Mouse (Mus musculus): ENCODE data around the gene Aqp7. TPM values are rescaled to one million over a fixed set of nuclear protein-coding genes. Genes with fewer than 3 reads are reported as not detected.

The Aqp7 gene
- total RNA-seq (2014; rRNA removed; ENCODE audit: low replicate concordance) (8.9 and 20.6 TPM in 2 replicates), polyA plus RNA-seq (2015; fragmentation: Nextera tagmentation; extraction: Ambion mirVana) (10.0 and 10.8 TPM in 2 replicates)

DNA sequence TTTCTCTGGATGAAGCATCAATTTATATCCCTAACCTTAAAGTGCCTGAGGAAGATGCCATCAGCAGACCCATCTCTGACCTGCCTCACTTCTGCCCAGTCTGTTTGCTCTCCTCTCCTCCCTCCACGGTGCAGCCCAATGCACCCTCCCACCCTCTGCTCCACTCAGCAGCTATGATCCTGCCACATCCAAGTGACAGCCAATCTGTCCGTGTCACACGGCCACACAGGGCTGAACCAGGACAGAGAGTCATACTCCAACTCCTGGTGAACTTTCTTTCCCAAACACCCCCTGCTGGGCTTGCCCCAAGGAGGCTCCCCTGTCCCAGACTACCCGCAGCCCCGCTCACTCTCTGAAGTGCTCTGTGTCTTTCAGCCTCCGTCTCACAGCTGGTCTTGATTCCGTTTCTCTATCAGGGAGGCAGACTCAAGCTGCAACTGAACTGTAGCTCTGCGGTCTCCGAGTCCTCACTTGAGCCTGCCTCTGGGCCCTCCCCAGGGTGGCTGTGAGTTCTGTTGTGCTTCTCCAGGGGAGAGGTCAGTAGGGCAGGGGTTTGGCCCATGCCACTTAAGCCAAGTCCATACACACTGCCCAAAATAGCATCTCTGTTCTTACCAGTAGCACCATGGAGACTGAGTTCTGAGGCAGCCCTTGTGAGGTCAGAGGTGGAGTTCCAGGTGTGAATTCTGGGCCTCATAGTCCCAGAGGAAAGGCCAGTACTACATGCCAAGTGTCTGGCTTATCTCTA lies at the start of gene Aqp7:
Aqp7 (minus strand) TSS at position 616 of the 748 bp plus-strand sequence.
- no peaks in the 10 kb centered on the region for H3K27me3 ChIP-seq (ENCODE audit: control insufficient read depth, insufficient read depth, low read length)
- ATAC-seq (ENCODE audit: insufficient read depth, low read depth): peak; percentile 74
- peak within 1 kb of the TSS; percentile 18 for H3K4me2 ChIP-seq (ENCODE audit: low read depth, low read length)
- H3K9me3 ChIP-seq (replicated peaks; ENCODE audit: control insufficient read depth, low read length): no peaks in the 10 kb centered on the region
- peaks cover 11% of the 10 kb centered on the region; the same call in 1 of the 2 replicates for H3K4me1 ChIP-seq (ENCODE audit: control insufficient read depth, insufficient read depth)
- TF ChIP-seq CTCF (IDR thresholded peaks at IDR 0.05; ENCODE audit: low read depth): no peak
- TF ChIP-seq EP300 (IDR thresholded peaks at IDR 0.05; ENCODE audit: low read depth): no peak
- no peak within 1 kb of the TSS for H3K9ac ChIP-seq (replicated peaks; ENCODE audit: low read depth, low read length)
- peak within 1 kb of the TSS; percentile 62 for H3K27ac ChIP-seq (ENCODE audit: low read depth)
- peak within 1 kb of the TSS; percentile 9; the same call in 1 of the 2 replicates for H3K4me3 ChIP-seq (ENCODE audit: low read depth, low read length)
- WGBS: 30% methylated on average over 9 of the region's 9 CpGs
- no peaks in the 10 kb centered on the region for H3K36me3 ChIP-seq (replicated peaks; ENCODE audit: control insufficient read depth, insufficient read depth, low read length)
- DNase-seq (ENCODE audit: low spot score): no peak

DNA sequence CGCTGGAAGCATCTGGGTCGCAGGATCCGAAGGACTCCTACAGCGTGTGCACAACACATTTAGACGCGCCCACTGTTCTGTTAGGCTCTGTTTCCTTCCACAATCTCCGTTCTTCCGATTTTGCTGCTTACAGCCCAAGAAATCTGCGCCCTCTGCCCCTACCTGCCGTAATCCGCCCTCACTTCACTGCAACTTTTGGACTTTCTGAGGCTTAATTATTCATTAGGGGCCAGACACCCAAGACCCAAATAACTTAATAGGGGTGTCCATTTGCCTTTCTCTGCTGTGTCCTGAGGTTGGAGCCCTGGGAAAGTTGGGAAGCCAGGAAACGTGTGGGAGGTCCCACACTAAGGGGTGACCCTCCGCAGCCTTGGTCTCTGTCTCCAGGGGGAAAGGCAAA lies 49.4 kb upstream of the Aqp7 start:
- Histone ChIP-seq H3K27me3 (ENCODE audit: control insufficient read depth, insufficient read depth, low read length) (peaks cover 27% of the 10 kb centered on the region), H3K36me3 (replicated peaks; ENCODE audit: control insufficient read depth, insufficient read depth, low read length) (no peaks in the 10 kb centered on the region), H3K27ac (ENCODE audit: low read depth) (no peak overlapping the region), H3K4me2 (ENCODE audit: low read depth, low read length) (peak overlapping the region; percentile 69), H3K9ac (replicated peaks; ENCODE audit: low read depth, low read length) (0 out of 2 replicates have a peak overlapping the region, but pooled peaks have one; percentile 18), H3K9me3 (replicated peaks; ENCODE audit: control insufficient read depth, low read length) (no peaks in the 10 kb centered on the region), H3K4me1 (ENCODE audit: control insufficient read depth, insufficient read depth) (peaks cover 23% of the 10 kb centered on the region), H3K4me3 (ENCODE audit: low read depth, low read length) (no peak overlapping the region)
- TF ChIP-seq EP300 (IDR thresholded peaks at IDR 0.05; ENCODE audit: low read depth) (no peak), CTCF (IDR thresholded peaks at IDR 0.05; ENCODE audit: low read depth) (no peak)
- 78% methylated on average over 13 of the region's 13 CpGs for WGBS
- DNase-seq (ENCODE audit: low spot score): no peak
- ATAC-seq (ENCODE audit: insufficient read depth, low read depth): no peak

DNA sequence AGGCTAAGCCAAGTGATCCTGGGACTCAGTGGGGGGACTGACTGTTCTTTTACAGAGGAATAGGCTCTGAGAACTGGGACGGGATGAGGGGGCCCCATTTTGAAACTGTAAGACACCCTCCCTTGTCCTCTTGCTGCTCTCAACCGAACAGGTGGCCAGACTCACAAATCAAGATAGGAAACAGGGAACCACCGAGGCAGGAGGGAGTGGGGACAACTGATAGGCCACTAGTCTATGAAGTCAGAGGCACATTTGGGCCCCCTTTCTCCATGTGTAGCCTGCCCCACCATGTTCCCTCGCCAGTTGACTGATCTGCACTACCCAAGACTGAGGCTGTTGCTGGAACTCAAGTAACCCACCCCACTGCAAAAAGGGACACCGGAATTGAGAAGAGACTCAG lies 48.9 kb upstream of the Aqp7 start:
- Histone ChIP-seq H3K9me3 (replicated peaks; ENCODE audit: control insufficient read depth, low read length) (no peaks in the 10 kb centered on the region), H3K4me2 (ENCODE audit: low read depth, low read length) (no peak overlapping the region), H3K9ac (replicated peaks; ENCODE audit: low read depth, low read length) (no peak overlapping the region), H3K4me3 (ENCODE audit: low read depth, low read length) (no peak overlapping the region), H3K36me3 (replicated peaks; ENCODE audit: control insufficient read depth, insufficient read depth, low read length) (no peaks in the 10 kb centered on the region), H3K27me3 (ENCODE audit: control insufficient read depth, insufficient read depth, low read length) (peaks cover 27% of the 10 kb centered on the region), H3K27ac (ENCODE audit: low read depth) (no peak overlapping the region), H3K4me1 (ENCODE audit: control insufficient read depth, insufficient read depth) (peaks cover 23% of the 10 kb centered on the region)
- no peak for ATAC-seq (ENCODE audit: insufficient read depth, low read depth)
- no peak for DNase-seq (ENCODE audit: low spot score)
- WGBS: 82% methylated on average over 5 of the region's 5 CpGs
- TF ChIP-seq EP300 (IDR thresholded peaks at IDR 0.05; ENCODE audit: low read depth) (no peak), CTCF (IDR thresholded peaks at IDR 0.05; ENCODE audit: low read depth) (no peak)

DNA sequence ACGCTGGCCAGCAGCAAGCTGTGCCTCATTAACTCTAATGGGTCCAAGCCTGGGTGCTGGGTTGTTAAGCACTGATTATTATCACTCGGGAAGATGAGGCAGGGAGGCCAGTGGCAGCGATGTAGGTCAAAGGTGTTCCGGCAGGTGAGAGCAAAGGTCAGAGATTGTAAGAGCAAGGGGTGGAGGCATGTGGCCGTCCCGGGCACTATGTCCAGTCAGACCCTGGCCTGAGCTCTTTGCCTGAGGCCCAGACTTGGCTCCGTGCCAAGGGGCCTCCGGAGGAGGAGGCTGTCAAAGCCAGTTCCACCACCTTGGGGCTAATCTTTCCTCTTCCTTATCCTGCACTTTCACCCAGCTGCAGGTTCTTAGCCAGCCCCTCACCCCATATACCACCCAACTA lies 48.2 kb upstream of the Aqp7 start:
- ATAC-seq (ENCODE audit: insufficient read depth, low read depth): no peak
- no peak overlapping the region for H3K27ac ChIP-seq (ENCODE audit: low read depth)
- no peak for TF ChIP-seq EP300 (IDR thresholded peaks at IDR 0.05; ENCODE audit: low read depth)
- no peak for TF ChIP-seq CTCF (IDR thresholded peaks at IDR 0.05; ENCODE audit: low read depth)
- 41% methylated on average over 8 of the region's 8 CpGs for WGBS
- H3K36me3 ChIP-seq (replicated peaks; ENCODE audit: control insufficient read depth, insufficient read depth, low read length): no peaks in the 10 kb centered on the region
- H3K27me3 ChIP-seq (ENCODE audit: control insufficient read depth, insufficient read depth, low read length): peaks cover 27% of the 10 kb centered on the region
- peaks cover 23% of the 10 kb centered on the region for H3K4me1 ChIP-seq (ENCODE audit: control insufficient read depth, insufficient read depth)
- H3K4me2 ChIP-seq (ENCODE audit: low read depth, low read length): no peak overlapping the region
- DNase-seq (ENCODE audit: low spot score): no peak
- H3K9me3 ChIP-seq (replicated peaks; ENCODE audit: control insufficient read depth, low read length): no peaks in the 10 kb centered on the region
- H3K9ac ChIP-seq (replicated peaks; ENCODE audit: low read depth, low read length): no peak overlapping the region
- H3K4me3 ChIP-seq (ENCODE audit: low read depth, low read length): no peak overlapping the region

DNA sequence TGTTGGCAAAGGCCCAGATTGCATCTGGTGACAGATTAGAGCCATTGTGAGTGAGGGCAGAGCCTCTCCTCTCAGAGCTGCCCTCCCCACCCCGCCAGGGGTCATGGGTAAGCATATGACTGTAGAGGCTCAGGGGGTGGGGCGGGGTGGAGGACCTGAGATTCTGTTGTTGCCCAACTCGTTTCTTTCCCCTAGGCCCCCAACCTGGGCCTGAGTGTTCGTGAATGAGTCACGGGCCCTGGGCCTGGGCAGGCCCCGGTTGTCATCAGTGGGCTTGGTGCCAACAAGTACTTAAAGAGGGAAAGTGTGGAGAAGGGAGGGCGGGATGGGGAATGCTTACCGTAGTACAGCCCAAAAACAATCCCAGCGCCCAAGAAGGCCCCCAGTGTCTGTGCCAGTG lies 46.4 kb upstream of the Aqp7 start:
- Histone ChIP-seq H3K4me1 (ENCODE audit: control insufficient read depth, insufficient read depth) (peaks cover 23% of the 10 kb centered on the region), H3K9ac (replicated peaks; ENCODE audit: low read depth, low read length) (no peak overlapping the region), H3K36me3 (replicated peaks; ENCODE audit: control insufficient read depth, insufficient read depth, low read length) (no peaks in the 10 kb centered on the region), H3K9me3 (replicated peaks; ENCODE audit: control insufficient read depth, low read length) (no peaks in the 10 kb centered on the region), H3K27ac (ENCODE audit: low read depth) (no peak overlapping the region), H3K27me3 (ENCODE audit: control insufficient read depth, insufficient read depth, low read length) (peaks cover 23% of the 10 kb centered on the region), H3K4me2 (ENCODE audit: low read depth, low read length) (no peak overlapping the region), H3K4me3 (ENCODE audit: low read depth, low read length) (no peak overlapping the region)
- ATAC-seq (ENCODE audit: insufficient read depth, low read depth) (peak; percentile 54), DNase-seq (ENCODE audit: low spot score) (peak; percentile 49)
- no peak for TF ChIP-seq CTCF (IDR thresholded peaks at IDR 0.05; ENCODE audit: low read depth)
- no peak for TF ChIP-seq EP300 (IDR thresholded peaks at IDR 0.05; ENCODE audit: low read depth)
- 26% methylated on average over 9 of the region's 9 CpGs for WGBS

Data from heart, postnatal 0 days (tissue).